Mouse (Mus musculus) C2C12 (cell line): Measurements from ENCODE around the gene Stac3.
A peak's percentile ranks its signal among the peaks of the same experiment; 100 is the strongest.

Source experiments
- CEBPB ChIP-seq: IDR thresholded peaks from one replicate; pipeline ENCODE4 v1.6.1; 2011; ENCODE audit warnings: low read depth, mild to moderate bottlenecking, control low read depth, moderate library complexity
- CTCF ChIP-seq: IDR thresholded peaks from one replicate; pipeline ENCODE4 v1.5.1; 2011; ENCODE audit not compliant: control insufficient read depth, insufficient read depth, insufficient read length
- MAX ChIP-seq: IDR thresholded peaks from one replicate; pipeline ENCODE4 v1.6.1; 2011; ENCODE audit warnings: mild to moderate bottlenecking, control low read depth
- MYOD1 ChIP-seq: IDR thresholded peaks from one replicate; pipeline ENCODE4 v1.6.1; 2011; ENCODE audit warnings: low read depth; ENCODE audit not compliant: control insufficient read depth, insufficient read length
- USF1 ChIP-seq: IDR thresholded peaks from one replicate; pipeline ENCODE4 v1.6.1; 2011; ENCODE audit warnings: low read depth, mild to moderate bottlenecking, control low read depth, moderate library complexity

DNA sequence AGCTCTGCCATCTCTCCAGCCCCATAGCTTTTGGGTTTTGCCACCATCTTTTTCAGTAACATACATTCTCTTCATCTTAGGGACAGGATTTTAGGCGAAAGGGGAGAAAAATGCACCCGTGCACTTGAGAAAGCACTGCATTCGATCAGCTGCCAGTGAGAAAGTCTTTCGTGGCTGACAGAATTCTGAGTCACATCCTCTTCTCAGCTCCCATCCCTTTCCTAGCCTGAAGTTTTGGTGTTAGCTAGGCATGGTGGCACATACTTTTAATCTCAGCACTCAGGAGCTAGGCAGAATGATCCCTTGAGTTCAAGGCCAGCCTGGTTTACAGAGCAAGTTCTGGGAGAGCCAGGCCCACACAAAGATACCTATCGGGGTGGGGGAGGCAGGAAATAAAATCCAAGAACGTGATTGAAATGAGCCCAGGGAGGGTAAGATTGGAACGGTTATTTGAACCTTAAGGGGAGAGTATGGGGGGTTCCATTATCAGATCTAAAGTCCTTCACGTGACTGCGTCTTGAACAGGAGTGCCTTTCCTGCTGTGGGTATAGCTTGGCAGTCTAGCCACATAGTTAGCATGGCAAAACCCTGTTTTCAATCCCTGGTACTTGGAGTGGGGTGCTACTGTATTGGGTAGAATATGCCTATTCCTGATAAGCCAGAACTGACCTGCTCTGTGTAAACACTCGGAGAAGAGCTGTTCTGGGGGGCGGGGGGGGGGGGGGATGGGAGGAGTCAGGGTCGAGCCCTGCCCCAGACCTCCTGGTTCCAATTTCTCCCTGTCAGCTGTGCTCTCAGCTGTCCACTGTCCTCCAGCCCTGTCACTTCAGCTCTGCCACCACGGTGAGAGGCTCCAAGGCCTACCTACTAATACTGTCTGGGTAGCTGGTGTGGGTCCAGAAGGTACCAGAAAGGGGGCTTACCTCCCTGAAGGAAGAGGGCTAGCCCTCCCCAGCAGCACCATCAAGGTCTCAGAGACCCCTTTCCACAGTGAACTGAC is at the start of gene Stac3:
- no peak for TF ChIP-seq CTCF
- TF ChIP-seq MAX, result peak; percentile 35
- TF ChIP-seq CEBPB, result no peak
- TF ChIP-seq USF1, result peak; percentile 82
- peak; percentile 88 for TF ChIP-seq MYOD1
